Mouse (Mus musculus): ENCODE results near the gene Wdr31.

Gene Wdr31

DNA sequence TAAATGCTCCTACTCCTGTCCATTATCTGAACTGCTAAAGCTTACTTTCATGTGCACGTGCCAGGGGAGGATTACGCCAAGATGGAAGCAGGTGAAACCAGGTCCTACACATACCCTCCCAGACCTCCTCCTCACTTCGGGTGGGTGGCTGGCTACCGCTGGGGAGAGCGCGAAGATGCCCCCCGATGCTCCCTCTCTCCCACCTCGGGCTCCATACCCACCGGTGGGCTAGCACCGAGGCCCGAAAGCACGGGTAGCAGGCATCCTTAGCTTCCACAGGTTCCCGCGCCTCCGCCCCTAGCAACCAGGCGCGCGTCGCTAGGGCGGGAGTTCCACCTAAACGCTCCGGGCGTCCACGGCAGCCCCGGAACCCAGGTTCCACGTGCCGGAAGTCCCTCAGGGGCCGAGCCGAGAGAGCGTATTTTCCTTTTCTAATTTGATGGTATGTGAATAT lies at the start of gene Wdr31:
Wdr31 (minus strand) TSS at position 299 of the 454 bp plus-strand sequence.
- in situ Hi-C loops (cut with MboI, MseI) = loop anchor here (5.0 kb wide), 1 partner anchor 42 kb away; no protein-coding TSS in a partner anchor

DNA sequence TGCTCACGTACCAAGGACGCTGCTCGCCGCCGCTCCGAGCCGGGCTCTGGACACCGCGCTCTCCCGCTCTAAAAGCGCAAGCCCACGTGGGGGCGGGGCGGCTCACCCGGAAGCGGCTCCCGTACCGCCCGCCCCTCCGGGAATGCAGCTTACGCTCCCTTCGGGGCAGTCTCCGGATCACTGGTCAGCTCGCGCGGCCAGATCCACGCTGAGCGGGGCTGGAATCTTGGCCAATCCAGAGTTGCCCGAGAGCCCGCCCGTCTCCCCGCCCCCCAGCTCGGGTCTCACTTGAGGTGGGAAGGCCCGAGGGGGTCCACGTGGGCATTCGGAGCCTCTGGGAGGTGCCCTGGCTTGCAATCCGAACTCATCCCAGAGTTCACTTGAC lies 49.1 kb upstream of the Wdr31 start, which contains the start of gene Alad:
Alad (minus strand) TSS at position 70 of the 385 bp plus-strand sequence.
- in situ Hi-C loops (cut with MboI, MseI) = no loop called here

GRCm38 (mm10) chr4:62519122-62519848 lies 48.6 kb upstream of the Wdr31 start:
- in situ Hi-C loops (cut with MboI, MseI) = no loop called here

DNA sequence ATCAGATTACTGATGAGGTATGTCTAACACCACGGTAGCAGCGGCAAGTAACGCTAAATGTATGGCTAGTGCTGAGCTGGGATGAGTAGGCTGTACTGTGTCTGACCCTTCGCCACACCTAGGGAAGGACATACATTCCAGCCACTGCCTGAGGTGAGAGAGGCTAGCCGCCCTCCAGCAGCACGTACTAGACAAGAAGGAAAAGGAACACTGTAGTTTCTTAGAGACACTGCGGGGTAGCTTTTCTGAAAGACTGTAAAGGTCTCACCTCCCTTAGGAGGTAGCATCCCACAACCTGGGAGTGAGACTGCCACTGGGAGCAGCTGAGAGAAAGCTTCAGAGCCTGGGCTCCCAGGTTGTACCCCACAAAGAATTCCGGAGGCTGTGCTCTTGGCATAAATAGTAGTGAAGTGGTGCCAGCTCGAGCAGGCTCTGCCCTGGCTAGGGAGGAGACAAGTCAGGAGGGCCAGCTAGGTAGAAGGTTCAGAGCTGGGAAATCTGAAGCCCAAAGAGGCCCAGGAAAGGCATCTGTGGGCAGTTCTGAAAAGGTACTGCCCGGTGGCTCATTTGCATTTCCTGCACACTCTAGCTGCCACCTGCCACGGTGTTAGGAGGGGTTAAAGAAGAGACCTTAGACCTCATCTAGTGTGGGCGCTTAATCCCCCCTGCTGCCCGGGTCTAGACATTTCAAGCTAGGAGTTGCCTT lies 47.9 kb upstream of the Wdr31 start:
- in situ Hi-C loops (cut with MboI, MseI) = no loop called here

DNA sequence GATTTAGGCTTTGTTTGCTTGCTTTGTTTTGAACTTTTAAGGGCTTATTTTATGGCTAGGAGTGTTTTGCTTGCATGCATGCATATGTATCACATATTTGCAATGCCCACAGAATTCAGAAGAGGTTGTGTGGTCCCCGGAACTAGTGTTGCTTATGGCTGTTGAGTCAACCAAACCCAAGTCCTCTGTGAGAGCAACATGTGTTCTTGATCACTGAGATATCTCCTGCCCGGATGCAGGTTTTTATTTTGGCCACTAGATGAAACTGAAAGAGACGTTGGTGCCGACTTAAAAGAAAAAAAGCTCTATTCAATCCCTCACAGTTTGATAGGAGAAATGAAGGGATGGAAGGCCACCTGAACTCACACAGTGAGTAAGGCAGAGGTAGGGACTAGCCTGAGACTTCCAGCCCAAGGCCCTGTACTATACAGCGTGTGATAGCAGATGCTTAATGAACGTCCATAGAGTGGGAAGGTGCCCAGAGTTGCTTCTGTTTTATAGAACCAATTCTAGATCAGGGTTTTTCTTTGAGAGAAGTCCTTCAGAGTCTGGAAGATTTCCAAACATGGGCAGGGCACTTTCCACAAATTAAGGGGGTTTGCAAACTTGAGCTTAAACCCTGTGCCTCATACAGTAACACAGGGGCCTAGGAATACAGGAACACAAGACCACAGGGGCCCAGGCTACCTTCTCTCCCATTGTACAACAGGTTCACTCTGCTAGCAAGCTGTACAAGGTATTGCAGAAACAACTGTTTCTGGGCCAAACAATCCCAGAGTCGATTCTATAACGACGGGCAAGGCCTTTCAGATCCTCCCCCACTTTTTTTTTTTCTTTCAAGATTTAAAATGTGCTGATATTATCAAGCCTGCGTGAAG lies 47.1 kb upstream of the Wdr31 start:
- in situ Hi-C loops (cut with MboI, MseI) = no loop called here

- in situ Hi-C loops (cut with MboI, MseI) = no loop called here
These were observed 46.4 kb upstream of the Wdr31 start for GRCm38 (mm10) chr4:62517046-62517445.

GRCm38 (mm10) chr4:62516579-62516978 lies 45.9 kb upstream of the Wdr31 start:
- in situ Hi-C loops (cut with MboI, MseI) = no loop called here

DNA sequence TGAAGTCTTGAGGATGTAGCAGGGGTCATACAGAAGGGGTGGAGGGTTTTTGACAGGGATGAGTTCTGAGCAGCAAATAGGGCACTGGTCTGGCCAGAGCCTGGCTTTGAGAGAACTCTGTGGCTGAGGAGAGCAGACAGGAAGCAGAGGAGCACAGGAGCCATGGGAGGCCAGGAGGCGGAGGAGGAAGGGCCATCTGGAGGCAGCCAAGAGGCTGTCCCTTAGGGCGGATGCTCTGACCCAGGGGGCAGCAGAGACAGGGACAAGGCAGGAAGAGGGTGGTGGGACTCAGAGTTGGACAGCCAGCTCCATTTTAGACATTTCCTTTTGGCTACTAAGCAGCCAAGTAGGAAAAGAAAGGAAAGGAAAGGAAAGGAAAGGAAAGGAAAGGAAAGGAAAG lies 45.4 kb upstream of the Wdr31 start:
- in situ Hi-C loops (cut with MboI, MseI) = no loop called here

- in situ Hi-C loops (cut with MboI, MseI) = no loop called here
These were observed 44.8 kb upstream of the Wdr31 start for GRCm38 (mm10) chr4:62515490-62515889.

GRCm38 (mm10) chr4:62514995-62515394 lies 44.3 kb upstream of the Wdr31 start:
- in situ Hi-C loops (cut with MboI, MseI) = loop anchor here (5.0 kb wide), 1 partner anchor 43 kb away; the partner anchor contains the start of gene Wdr31

DNA sequence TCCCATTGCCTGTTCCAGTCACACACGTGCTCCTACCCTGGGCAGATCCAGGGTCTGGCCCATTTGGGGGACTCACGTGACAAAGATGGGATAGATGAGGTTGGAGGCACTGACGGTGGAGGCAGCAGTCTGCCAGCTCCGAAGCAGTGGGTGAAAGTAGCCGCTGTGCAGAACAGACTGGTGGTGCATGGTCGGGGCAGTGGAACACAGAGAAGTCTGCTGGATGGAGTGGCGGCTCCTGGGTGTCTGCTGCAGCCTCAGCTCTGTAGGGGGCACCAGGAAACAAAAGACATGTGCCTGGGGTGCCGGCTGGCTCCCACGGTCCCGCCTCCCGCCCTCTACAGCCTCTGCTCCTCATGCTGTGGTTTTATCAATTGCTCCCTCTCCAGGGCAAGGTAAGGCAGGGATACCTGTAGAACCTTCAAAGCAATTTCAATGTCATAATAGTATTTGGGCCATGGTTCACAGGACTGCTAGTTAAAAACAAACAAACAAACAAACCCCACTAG lies 43.4 kb upstream of the Wdr31 start:
- in situ Hi-C loops (cut with MboI, MseI) = loop anchor here (5.0 kb wide), 1 partner anchor 42 kb away; the partner anchor contains the start of gene Wdr31

DNA sequence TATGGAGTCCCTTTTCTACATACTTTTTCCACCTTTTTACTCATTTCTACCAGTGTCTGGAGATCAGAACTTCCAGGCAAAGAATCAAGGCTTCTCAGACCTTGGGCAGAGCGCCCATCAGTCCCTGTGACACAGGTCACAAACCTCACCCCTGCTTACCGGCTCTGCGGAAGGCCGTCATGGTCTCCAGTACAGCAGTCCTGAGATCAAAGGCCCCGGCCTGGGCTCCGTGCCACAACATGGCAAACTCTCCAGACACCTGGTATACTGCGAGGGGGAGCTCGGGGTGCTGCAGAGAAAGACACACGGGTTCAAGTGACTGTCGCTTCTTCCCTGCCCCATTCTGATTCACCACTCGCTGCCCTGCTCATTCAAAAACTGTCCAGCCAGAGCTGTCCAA lies 39.2 kb upstream of the Wdr31 start:
- in situ Hi-C loops (cut with MboI, MseI) = loop anchor here (5.0 kb wide), 1 partner anchor 38 kb away; the partner anchor contains the start of gene Wdr31

GRCm38 (mm10) chr4:62508839-62509238 lies 38.1 kb upstream of the Wdr31 start:
- in situ Hi-C loops (cut with MboI, MseI) = no loop called here

- in situ Hi-C loops (cut with MboI, MseI) = no loop called here
These were observed 36.1 kb upstream of the Wdr31 start for GRCm38 (mm10) chr4:62506798-62507197.

DNA sequence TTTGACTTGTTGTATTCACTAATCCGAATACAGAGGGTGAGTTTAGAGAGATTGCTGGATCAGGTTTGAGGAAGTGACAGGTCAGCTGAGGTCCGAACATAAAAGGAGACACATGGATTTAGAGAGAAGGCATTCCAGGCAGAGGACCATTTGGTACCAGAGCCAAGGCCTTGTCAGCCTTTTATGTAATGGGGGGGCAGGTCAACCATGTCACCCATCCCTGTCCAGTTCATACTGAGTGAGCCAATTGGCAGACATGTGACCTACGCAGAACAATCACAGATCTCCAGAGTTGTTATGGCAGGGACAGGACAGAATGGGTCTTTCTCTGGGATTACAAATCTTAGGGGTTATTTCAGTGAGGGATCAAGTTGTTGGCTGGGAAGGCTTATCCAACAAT lies 35.3 kb upstream of the Wdr31 start:
- in situ Hi-C loops (cut with MboI, MseI) = no loop called here

GRCm38 (mm10) chr4:62503374-62503970 lies 32.8 kb upstream of the Wdr31 start, which contains the start of gene Hdhd3:
Gene Hdhd3 (minus strand): TSS chr4:62503467.
- in situ Hi-C loops (cut with MboI, MseI) = no loop called here

DNA sequence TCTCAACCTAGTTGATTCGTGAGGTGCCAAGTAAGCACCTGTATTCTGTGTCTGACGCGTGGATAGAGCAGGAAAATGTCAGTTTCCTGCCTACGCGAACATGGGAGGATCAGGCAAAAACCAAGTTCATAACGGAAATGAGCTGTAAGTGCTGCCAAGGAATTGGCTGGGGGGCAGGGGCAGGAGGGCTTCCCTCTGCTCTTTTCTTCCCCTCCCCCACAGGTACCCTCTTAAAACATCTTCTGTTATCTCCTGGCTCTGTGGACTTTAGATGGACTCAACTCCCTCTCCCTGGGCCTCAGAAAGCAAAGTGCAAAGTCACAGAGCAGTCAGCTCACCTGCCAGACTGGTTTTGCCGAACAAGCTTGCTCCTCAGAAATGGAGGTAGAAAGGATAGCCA lies 32.3 kb upstream of the Wdr31 start:
- in situ Hi-C loops (cut with MboI, MseI) = no loop called here

- in situ Hi-C loops (cut with MboI, MseI) = no loop called here
These were observed 31.5 kb upstream of the Wdr31 start for GRCm38 (mm10) chr4:62501964-62502732.

- in situ Hi-C loops (cut with MboI, MseI) = no loop called here
These were observed 30.8 kb upstream of the Wdr31 start for GRCm38 (mm10) chr4:62501534-62501933.

GRCm38 (mm10) chr4:62500799-62501198 lies 30.1 kb upstream of the Wdr31 start:
- in situ Hi-C loops (cut with MboI, MseI) = no loop called here

All from T-helper 2 cell (primary cell).